ENCODE assay signal across 9 mouse cellular contexts in genomic region chr4:135816905-135817622, GRCm38 (mm10). TPM values are rescaled to one million over a fixed set of nuclear protein-coding genes. Genes with fewer than 3 reads are reported as not detected.
DNase-seq lines count a peak whose midpoint lies in the region; ATAC-seq and TF ChIP-seq lines count a peak whose summit lies in the region.
"Had no signal": no experiment of that assay in that cellular context is flagged by ENCODE, and none has a peak within 500 bp of the region (broad histone marks: within the 10 kb centered on the region; RNA-seq: fewer than 3 reads in every experiment).

No protein-coding gene starts in this region.

- ATAC-seq in forebrain, embryonic 12.5 days (ENCODE audit: low FRiP score): no peak
- no peak for ATAC-seq in midbrain, embryonic 11.5 days (ENCODE audit: low FRiP score)
- no peak for ATAC-seq in midbrain, embryonic 13.5 days
- no peak for ATAC-seq in midbrain, postnatal 0 days (ENCODE audit: low FRiP score)

- no peaks in the 10 kb centered on the region for H3K4me1 ChIP-seq in forebrain, embryonic 10.5 days
- H3K4me1 ChIP-seq in forebrain, embryonic 12.5 days: no peaks in the 10 kb centered on the region
- no peaks in the 10 kb centered on the region for H3K4me1 ChIP-seq in midbrain, embryonic 11.5 days (ENCODE audit: control insufficient read depth, insufficient read depth, low read length)
- H3K4me1 ChIP-seq in midbrain, embryonic 13.5 days (replicated peaks): no peaks in the 10 kb centered on the region
- H3K4me1 ChIP-seq in midbrain, postnatal 0 days (ENCODE audit: insufficient read depth, low read length): no peaks in the 10 kb centered on the region
- H3K4me1 ChIP-seq: neural tube, embryonic 13.5 days had no signal

- 42% methylated on average over 12 of the region's 12 CpGs for WGBS in forebrain, embryonic 10.5 days
- 46% methylated on average over 12 of the region's 12 CpGs for WGBS in forebrain, embryonic 12.5 days
- WGBS in midbrain, embryonic 11.5 days: 47% methylated on average over 12 of the region's 12 CpGs
- 43% methylated on average over 12 of the region's 12 CpGs for WGBS in midbrain, embryonic 13.5 days
- WGBS in midbrain, postnatal 0 days: 42% methylated on average over 12 of the region's 12 CpGs

- no peak overlapping the region for H3K4me2 ChIP-seq in forebrain, embryonic 12.5 days
- no peak overlapping the region for H3K4me2 ChIP-seq in midbrain, embryonic 11.5 days
- no peak overlapping the region for H3K4me2 ChIP-seq in midbrain, embryonic 13.5 days (replicated peaks)
- H3K4me2 ChIP-seq in midbrain, postnatal 0 days (ENCODE audit: low read depth, low read length, poor library complexity, severe bottlenecking): no peak overlapping the region
- H3K4me2 ChIP-seq: neural tube, embryonic 13.5 days had no signal

- H3K27ac ChIP-seq in forebrain, embryonic 10.5 days: no peak overlapping the region
- H3K27ac ChIP-seq in forebrain, embryonic 12.5 days: no peak overlapping the region
- no peak overlapping the region for H3K27ac ChIP-seq in midbrain, embryonic 11.5 days (ENCODE audit: low read depth, low read length)
- H3K27ac ChIP-seq in midbrain, embryonic 13.5 days: no peak overlapping the region
- no peak overlapping the region for H3K27ac ChIP-seq in midbrain, postnatal 0 days (ENCODE audit: low read depth, low read length)
- H3K27ac ChIP-seq: neural tube, embryonic 13.5 days had no signal

- H3K27me3 ChIP-seq in forebrain, embryonic 10.5 days (ENCODE audit: poor library complexity, severe bottlenecking): no peaks in the 10 kb centered on the region
- no peaks in the 10 kb centered on the region for H3K27me3 ChIP-seq in forebrain, embryonic 12.5 days
- H3K27me3 ChIP-seq in midbrain, embryonic 11.5 days (ENCODE audit: control insufficient read depth, insufficient read depth, low read length): no peaks in the 10 kb centered on the region
- no peaks in the 10 kb centered on the region for H3K27me3 ChIP-seq in midbrain, embryonic 13.5 days
- H3K27me3 ChIP-seq in midbrain, postnatal 0 days (ENCODE audit: insufficient read depth, low read length): no peaks in the 10 kb centered on the region
- H3K27me3 ChIP-seq: neural tube, embryonic 13.5 days had no signal

- peaks cover 4% of the 10 kb centered on the region; the same call in 1 of the 2 replicates for H3K9me3 ChIP-seq in forebrain, embryonic 10.5 days
- H3K9me3 ChIP-seq in forebrain, embryonic 12.5 days: peaks cover 3% of the 10 kb centered on the region; the same call in 1 of the 2 replicates
- H3K9me3 ChIP-seq in midbrain, embryonic 11.5 days (ENCODE audit: control insufficient read depth, low read length): peaks cover 3% of the 10 kb centered on the region
- H3K9me3 ChIP-seq in midbrain, embryonic 13.5 days: no peaks in the 10 kb centered on the region
- no peaks in the 10 kb centered on the region for H3K9me3 ChIP-seq in midbrain, postnatal 0 days (ENCODE audit: low read length)
- H3K9me3 ChIP-seq: neural tube, embryonic 13.5 days had no signal

- TF ChIP-seq CTCF in midbrain, postnatal 0 days (IDR thresholded peaks at IDR 0.05): peak; percentile 74

- peak; percentile 54 for DNase-seq in forebrain, embryonic 10.5 days (ENCODE audit: extremely low spot score, low spot score)
- peak; percentile 96 for DNase-seq in midbrain, embryonic 11.5 days (ENCODE audit: low spot score, missing footprints)
- DNase-seq in adrenal gland, postnatal 25 days: peak; percentile 47
- DNase-seq in kidney, postnatal 36 days: peak; percentile 38 to 79
- peak; percentile 57 for DNase-seq in midbrain, postnatal 0 days (ENCODE audit: low spot score)
- no peak for DNase-seq in MN1 (ENCODE audit: low spot score)

- no peaks in the 10 kb centered on the region for H3K36me3 ChIP-seq in forebrain, embryonic 10.5 days (replicated peaks)
- no peaks in the 10 kb centered on the region for H3K36me3 ChIP-seq in forebrain, embryonic 12.5 days (replicated peaks)
- H3K36me3 ChIP-seq in midbrain, embryonic 11.5 days (ENCODE audit: control insufficient read depth, insufficient read depth, low read length): no peaks in the 10 kb centered on the region
- H3K36me3 ChIP-seq in midbrain, embryonic 13.5 days: no peaks in the 10 kb centered on the region
- no peaks in the 10 kb centered on the region for H3K36me3 ChIP-seq in midbrain, postnatal 0 days (ENCODE audit: insufficient read depth, low read length)
- H3K36me3 ChIP-seq: neural tube, embryonic 13.5 days had no signal

- no peak overlapping the region for H3K9ac ChIP-seq in forebrain, embryonic 12.5 days
- H3K9ac ChIP-seq in midbrain, embryonic 11.5 days (ENCODE audit: low read length): no peak overlapping the region
- no peak overlapping the region for H3K9ac ChIP-seq in midbrain, embryonic 13.5 days (replicated peaks)
- no peak overlapping the region for H3K9ac ChIP-seq in midbrain, postnatal 0 days (replicated peaks; ENCODE audit: low read length, poor library complexity, severe bottlenecking)
- H3K9ac ChIP-seq: neural tube, embryonic 13.5 days had no signal

- H3K4me3 ChIP-seq in forebrain, embryonic 10.5 days: no peak overlapping the region
- H3K4me3 ChIP-seq in forebrain, embryonic 12.5 days (replicated peaks): no peak overlapping the region
- H3K4me3 ChIP-seq in midbrain, embryonic 11.5 days (ENCODE audit: low read depth, low read length): no peak overlapping the region
- no peak overlapping the region for H3K4me3 ChIP-seq in midbrain, embryonic 13.5 days (replicated peaks)
- H3K4me3 ChIP-seq in midbrain, postnatal 0 days (ENCODE audit: low read depth, low read length): no peak overlapping the region
- H3K4me3 ChIP-seq: neural tube, embryonic 13.5 days had no signal

RNA-seq across cellular contexts. Expression of gene Srsf10, which starts 38.5 kb away (rescaled TPM):
- 383 and 421 TPM in 2 replicates for polyA plus RNA-seq in forebrain, embryonic 10.5 days (2016; fragmentation: Nextera tagmentation; extraction: Ambion mirVana)
- polyA plus RNA-seq in forebrain, embryonic 12.5 days (2016; fragmentation: Nextera tagmentation; extraction: Ambion mirVana): 411 and 417 TPM in 2 replicates
- 434 and 444 TPM in 2 replicates for polyA plus RNA-seq in midbrain, embryonic 11.5 days (2014; fragmentation: Nextera tagmentation; extraction: Ambion mirVana)
- 267 and 285 TPM in 2 replicates for polyA plus RNA-seq in midbrain, embryonic 13.5 days (2015; fragmentation: Nextera tagmentation; extraction: Ambion mirVana)
- total RNA-seq in adrenal gland, postnatal 25 days (2021): 125 and 168 TPM in 2 replicates
- 66.6 and 92.7 TPM in 2 replicates for total RNA-seq in midbrain, postnatal 0 days (2014; rRNA removed)
- 134 and 155 TPM in 2 replicates for polyA plus RNA-seq in midbrain, postnatal 0 days (2015; fragmentation: Nextera tagmentation; extraction: Ambion mirVana)

RNA-seq across cellular contexts. Expression of gene Pnrc2, which starts 56.6 kb away (rescaled TPM):
- 205 and 219 TPM in 2 replicates for polyA plus RNA-seq in forebrain, embryonic 10.5 days (2016; fragmentation: Nextera tagmentation; extraction: Ambion mirVana)
- 196 and 199 TPM in 2 replicates for polyA plus RNA-seq in forebrain, embryonic 12.5 days (2016; fragmentation: Nextera tagmentation; extraction: Ambion mirVana)
- 258 and 259 TPM in 2 replicates for polyA plus RNA-seq in midbrain, embryonic 11.5 days (2014; fragmentation: Nextera tagmentation; extraction: Ambion mirVana)
- 144 TPM in 2 replicates for polyA plus RNA-seq in midbrain, embryonic 13.5 days (2015; fragmentation: Nextera tagmentation; extraction: Ambion mirVana)
- total RNA-seq in adrenal gland, postnatal 25 days (2021): 118 and 134 TPM in 2 replicates
- total RNA-seq in midbrain, postnatal 0 days (2014; rRNA removed): 52.6 and 64.4 TPM in 2 replicates
- polyA plus RNA-seq in midbrain, postnatal 0 days (2015; fragmentation: Nextera tagmentation; extraction: Ambion mirVana): 67.6 and 72.6 TPM in 2 replicates

RNA-seq across cellular contexts. Expression of gene Myom3, which starts 57.5 kb away (rescaled TPM):
- polyA plus RNA-seq in forebrain, embryonic 10.5 days (2016; fragmentation: Nextera tagmentation; extraction: Ambion mirVana): 0.09 TPM in 1 of 2 replicates, not detected in the other
- 0.10 and 0.15 TPM in 2 replicates for polyA plus RNA-seq in forebrain, embryonic 12.5 days (2016; fragmentation: Nextera tagmentation; extraction: Ambion mirVana)
- 0.04 and 0.11 TPM in 2 replicates for polyA plus RNA-seq in midbrain, embryonic 11.5 days (2014; fragmentation: Nextera tagmentation; extraction: Ambion mirVana)
- polyA plus RNA-seq in midbrain, embryonic 13.5 days (2015; fragmentation: Nextera tagmentation; extraction: Ambion mirVana): 0.13 and 0.15 TPM in 2 replicates
- total RNA-seq in adrenal gland, postnatal 25 days (2021): 0.48 and 0.64 TPM in 2 replicates
- 0.60 and 0.99 TPM in 2 replicates for total RNA-seq in midbrain, postnatal 0 days (2014; rRNA removed)
- 1.4 and 1.6 TPM in 2 replicates for polyA plus RNA-seq in midbrain, postnatal 0 days (2015; fragmentation: Nextera tagmentation; extraction: Ambion mirVana)
